Mouse (Mus musculus) retina, postnatal 7 days (tissue): ENCODE results near the gene Srsf1.
A peak's percentile ranks its signal among the peaks of the same experiment; 100 is the strongest.

Experiments
- DNase-seq: peaks from one replicate; pipeline ENCODE4 v3.0.0-alpha.2; 2012; ENCODE audit warnings: low read depth, low spot score

Srsf1 gene

DNA sequence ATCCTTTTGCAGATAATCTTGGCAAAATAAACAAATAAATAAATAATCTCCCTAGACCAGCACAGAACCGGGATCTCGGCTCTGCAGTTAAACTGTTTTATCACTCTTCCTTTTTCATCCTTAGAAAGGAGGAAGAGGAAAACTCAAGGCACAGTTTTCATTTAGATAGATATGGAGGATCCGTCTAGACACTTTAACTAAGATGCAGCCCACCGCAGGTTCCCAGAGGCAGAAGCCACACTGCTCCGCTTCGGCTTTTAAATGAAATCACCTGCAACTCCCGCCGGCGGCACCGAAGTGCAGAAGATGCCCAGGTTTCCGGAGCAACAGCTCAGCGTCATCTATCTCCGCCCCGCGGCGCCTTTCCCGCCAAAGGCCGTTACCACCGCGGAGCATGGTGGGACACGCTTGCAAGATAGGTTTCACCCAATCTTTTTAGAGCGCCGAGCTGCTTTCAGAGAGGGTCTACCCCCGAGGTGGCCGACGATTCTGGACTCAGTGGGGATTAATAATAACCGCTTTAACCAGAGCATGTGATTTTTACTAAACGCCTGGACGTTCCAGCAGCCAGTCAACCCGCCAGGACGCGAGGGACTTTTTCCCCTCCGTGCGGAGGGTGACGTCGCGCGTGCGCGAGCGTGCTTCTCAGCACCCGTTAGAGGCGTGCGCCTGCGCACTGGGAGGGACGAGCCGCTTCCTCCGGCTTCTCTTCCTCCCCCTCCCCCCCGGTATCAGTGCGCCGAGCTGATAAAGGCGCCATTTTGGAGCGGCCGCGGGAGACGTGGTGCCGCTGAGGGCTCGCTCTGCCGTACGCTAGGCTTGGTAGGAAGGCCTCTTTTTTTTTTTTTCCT, at the start of gene Srsf1:
Gene Srsf1 (plus strand): TSS at position 430 of the 851 bp plus-strand sequence.
- peak; percentile 99 for DNase-seq

DNA sequence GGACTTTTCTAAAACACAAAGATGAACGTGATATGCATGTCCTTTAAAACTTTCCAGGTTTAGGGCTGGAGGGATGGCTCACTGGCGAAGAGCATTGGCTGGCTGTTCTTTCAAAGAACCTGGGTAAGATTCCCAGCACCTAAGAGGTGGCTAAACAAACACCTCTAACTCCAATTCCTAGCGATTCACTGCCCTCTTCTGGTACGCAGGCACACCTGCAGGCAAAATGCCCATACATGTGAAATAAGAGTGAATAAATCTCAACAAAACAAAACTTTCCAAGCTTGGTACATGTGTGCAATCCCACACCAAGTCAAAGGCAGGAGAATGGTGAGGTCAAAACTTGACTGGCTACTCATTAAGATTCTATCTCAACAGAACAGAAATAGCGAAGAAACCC, 47.4 kb upstream of the Srsf1 start:
- no peak for DNase-seq

DNA sequence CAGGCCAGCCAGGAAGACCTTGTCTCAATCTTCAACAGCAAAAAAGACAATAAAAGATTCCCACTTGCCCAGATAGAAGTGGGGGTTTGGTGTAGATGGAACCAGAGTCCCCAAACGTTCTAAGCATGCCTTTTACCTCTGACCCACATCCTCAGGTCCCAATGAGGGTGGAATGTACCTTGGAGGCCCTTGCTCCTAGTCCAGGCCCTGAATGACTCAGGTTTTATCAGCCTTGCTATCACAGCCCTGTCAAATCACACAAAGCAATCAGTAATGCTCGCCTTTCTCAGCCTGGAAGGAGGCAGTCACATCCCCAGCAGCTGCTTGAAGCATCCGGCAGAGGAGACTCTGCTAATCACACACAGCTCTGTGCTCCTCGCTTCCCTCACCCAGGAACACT, 44.4 kb upstream of the Srsf1 start:
- DNase-seq, result no peak

DNA sequence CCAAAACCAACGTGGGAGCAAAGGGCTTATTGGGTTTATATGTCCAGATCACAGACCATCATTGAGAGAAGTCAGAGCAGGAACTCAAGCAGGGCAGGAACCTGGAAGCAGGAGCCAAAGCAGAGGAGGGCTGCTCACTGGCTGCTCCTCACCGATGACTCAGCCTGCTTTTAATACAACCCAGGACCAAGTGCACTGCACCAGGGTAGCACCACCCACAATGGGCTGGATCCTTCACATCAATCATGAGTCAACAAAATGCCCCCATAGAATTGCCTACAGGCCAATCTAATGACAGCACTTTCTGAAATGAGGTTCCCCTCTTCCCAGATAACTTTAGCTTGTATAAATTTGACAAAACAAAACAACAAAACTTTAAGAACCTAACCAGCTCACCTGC, 43.0 kb upstream of the Srsf1 start:
- DNase-seq, result no peak

DNA sequence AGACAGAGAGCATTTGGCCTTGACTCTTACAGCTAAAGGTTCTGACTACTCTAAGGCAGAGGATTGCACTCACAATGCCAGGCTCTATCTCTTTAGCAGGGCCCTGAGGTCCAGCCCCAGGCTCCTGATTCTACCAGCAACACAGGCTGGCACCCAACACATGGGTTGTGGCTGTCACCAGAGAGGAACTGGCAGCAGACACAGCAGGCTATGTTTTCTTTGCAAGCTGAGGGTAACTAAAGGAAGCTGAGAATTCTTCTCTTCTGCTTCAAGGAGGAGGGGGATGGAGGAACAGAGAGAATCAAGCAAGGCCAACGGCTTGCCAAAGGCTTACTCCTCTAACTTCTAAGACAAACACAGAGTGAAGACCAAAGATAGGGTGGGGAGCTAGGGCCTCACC, 38.5 kb upstream of the Srsf1 start:
- no peak for DNase-seq

DNA sequence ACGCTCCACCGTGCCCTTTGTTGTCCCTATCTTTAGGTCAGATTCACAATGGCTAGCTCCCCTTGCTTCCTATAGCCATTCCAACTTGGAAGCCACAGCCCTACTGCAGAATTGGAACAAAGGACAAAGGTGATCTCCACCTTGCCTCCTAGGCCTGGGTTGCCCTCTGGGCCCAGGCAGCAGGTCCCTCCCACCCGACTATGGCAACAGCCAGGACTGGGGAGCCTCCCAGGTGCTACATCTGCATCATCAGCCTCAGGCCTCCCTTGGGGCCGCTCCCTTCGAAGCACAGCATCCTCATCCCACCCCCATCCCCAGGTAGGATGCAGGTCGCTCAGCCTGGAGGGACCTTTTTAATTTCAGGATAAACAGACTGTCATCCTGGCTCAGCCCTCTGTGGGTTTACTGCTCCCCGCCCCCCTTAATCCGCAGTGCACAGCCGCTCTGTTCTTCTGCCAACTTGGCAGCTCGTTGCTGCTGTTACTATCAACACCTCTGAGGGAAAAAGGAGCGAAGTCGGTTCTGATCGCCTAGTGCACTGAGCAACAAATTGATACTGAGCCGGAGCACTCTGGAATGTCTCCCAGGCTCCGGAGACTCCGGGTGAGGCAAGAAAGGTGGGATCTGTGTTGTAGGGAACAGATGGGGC, 37.5 kb upstream of the Srsf1 start:
- DNase-seq, result peak; percentile 27

DNA sequence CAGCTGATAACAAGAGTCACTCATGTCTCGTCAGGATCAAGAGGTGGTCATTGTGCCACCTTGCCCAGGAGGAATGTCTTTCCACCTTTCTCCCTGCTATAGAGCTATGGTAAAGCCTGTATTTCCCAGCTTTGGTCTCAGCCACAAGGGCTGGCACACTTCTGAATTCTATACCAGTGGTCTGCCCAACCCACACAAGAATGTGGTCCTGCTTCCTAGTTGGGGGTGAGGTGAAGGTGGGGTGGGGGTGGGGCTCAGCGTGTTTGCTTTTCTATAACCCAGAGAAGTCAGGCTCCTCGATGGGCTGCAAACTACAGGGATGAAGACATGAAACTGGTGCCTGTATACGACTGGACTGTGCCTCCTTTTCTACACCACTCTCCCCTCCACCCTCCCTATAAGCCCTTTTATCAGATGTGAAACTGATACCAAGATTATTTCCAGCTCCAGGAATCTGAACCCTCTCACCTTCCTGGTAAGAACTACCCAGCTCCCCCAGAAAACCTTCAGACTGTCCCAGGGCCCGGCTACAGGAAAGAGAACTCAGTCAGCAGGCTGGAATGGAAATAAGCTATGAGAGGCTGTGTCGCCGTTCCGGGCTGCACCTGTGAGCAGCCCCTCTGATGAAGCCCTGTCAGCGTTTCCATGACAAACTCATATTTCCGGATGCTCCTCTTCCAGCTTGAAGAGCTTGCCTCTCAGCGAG, 35.8 kb upstream of the Srsf1 start:
- no peak for DNase-seq

DNA sequence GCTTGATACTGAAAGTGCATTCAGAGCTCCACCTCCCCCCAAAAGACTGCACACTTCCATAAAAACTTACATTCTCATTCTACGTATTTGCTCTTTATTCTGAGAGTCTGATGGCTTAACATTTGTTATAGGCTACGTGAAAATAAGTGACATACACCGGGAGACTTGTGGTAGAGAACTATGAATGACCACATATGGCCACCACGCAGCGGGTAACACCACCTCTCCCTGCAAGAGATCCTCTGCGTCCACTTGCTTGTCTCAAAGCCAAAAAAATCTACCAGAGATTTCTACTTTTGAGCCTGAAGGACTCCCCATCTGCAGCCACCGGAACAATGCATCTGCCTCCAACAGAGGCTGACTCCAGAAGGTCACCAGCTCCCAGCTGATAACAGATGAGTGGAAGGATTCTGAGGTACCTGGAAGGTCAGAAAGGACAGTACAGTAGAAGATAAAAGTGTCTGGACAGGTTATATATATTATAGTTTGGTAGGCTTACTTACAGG, 35.2 kb upstream of the Srsf1 start:
- DNase-seq, result no peak

DNA sequence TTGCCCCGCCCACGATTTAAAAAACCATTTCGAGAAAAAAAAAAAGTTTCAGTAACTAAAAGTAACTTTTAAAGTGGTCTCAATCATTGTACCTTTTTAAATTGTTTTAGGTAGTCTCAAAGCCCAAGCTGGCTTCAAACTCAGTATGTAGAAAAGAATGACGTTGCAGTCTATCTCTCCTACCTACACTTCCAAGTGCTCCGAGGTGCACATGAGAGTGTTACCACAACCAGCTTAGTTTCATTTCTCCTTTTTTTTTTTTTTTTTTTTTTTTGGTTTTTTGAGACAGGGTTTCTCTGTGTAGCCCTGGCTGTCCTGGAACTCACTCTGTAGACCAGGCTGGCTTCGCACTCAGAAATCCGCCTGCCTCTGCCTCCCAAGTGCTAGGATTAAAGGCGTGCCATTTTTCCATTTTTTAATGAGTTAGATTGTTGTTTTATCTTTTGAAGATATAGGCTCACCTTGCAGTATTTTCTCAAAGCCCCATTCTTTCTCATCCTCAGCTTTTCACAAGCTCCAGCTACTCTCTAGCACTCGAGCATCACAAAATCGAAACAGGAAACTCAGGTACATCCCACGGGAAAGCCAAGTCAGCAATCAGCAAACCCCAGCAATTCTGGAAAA, 34.4 kb upstream of the Srsf1 start:
- DNase-seq, result no peak

DNA sequence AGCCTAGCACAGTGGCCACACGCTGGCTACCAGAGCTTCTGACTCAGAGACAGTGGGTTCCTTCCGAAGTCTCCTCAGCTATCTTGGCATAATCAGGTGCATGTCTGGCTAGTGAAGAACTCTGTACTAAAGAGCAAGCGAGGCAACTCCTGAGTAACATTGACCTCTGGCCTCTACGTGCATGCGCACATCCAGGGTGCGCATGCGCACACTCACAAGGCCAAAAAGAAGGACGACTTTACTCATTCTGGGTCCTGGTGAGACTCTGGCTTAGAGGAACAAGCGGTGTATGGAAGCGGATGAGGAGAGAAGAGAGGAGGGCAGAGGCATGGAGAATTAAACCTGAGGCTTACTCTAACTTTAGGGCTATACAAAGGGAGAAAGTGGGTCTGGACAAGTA, 33.5 kb upstream of the Srsf1 start:
- no peak for DNase-seq

DNA sequence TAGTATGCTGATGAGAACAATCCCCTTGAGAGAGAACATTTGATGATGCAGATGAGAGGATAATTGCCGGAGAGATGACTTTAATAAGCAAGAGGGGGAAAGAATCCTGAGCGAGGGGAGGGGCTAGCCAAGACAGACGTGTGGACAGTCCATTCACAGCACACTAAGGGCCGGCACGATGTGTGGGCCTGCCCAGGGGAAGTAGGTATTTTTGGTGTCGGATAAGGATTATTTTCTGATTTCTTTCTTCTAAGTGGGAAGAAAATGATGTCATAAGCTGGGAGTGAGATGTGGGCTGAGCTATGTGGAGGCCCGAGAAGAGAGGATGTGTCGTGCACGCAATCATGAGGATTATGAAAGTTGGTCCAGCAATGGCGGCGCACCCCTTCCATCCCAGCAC, 32.0 kb upstream of the Srsf1 start:
- no peak for DNase-seq

DNA sequence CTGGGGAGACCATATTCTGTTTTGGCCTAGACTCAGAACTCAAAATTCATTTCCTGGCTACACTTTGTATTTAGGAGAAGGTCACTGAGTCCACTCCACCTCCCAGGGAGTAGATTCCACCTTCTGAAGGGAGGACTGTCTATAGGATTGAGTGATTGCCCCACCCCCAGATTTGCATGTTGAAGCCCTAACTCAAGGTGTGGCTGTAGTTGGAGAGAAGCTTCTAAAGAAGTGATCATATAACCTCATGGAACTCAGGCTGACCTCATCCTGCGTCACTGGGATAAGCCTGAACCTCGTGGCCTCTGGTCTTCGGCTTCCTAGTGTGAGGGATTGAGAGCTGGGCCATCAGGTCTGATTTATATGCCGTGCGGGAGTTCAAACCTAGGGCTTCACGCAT, 31.4 kb upstream of the Srsf1 start:
- no peak for DNase-seq

DNA sequence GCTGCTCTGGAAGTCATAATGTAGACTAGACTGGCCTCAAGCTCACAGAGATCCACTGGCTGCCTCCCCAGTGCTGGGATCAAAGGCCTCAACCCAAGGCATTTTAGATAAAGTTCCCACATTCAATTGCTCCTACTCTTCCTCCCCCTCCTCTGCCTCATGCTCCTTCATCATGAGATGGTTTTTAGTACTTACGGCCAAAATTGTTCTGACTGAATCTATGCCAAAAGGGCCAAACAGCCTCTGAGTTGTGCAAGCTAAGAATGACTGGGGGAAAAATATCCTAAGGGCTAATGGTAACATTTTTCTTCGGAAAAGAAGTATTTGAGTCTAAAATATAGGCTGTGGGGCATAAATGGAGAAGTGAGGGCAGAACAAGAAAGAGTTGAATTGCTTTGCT, 23.2 kb upstream of the Srsf1 start:
- DNase-seq, result no peak

DNA sequence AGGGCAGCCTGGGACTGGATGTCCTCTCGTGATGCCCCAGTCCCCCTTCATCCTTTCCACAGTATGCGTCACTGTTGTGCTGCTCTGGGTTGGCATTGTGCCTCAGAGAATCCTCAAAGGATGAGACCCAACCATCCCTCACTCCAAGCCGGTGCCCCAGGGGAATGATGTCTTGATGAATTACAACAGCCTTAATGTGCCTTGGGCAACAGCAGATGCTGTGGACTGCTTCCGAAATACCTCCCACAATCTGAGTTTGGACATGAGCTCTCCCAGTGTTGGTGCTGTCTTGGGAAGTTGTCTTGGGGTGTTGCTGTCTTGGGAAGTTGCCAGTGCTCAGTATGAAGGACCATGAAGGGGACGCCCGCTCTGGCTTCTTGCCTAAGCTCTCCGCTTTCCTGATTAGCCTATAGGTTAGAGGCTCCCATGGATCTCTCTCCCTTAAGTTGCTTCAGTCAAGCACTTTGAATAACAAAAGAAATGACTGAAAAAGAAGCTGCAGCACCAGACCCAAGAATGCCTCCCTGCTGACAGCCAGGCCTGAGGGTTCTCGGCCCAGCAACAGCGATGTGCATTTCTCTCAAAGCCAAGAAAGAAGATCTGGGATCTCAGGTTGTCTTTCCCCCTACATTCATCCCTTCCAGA, 19.7 kb upstream of the Srsf1 start:
- DNase-seq, result no peak

DNA sequence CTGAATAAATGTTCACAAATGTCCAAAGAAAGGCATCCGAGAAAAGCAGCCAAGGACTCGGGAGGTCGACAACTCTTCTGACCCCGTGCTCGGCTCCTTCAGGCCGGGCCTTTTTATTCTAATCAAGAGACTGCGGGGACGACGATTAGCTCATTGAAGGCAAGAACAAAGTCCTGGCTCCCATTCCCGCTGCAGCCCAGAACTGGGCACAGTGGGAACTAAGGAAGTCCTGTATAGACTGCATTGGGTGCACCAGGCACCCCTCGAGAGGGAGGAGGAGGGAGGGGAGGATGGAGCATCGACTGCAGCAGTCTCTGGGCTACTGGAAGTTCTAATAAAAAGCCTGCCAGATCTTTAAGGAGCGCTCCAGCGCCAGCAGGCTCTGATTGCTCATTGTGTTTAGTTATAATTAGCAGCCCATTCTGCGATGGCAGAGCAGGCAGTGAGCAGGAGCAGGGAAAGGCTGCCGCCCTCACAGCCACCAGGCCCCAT, 18.9 kb upstream of the Srsf1 start:
- DNase-seq, result no peak

DNA sequence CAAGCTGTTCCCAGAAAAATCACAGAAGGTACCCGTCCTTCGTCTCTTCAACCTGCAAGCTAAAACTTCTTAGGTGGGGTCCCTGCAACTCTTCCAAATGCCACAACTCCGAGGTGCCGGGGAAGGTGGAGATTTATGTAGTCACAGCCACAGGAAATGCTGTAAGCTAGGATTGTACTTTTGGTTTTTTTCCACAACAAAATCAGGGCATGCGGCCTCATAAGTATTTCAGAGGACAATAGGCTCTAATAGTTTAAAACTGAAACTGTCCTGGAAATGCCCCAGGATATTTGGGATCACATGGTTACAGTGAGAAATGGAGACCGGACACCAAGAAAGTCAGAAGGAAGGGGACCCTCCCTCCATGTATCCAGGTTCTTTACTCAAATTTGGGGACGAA, 17.0 kb upstream of the Srsf1 start:
- DNase-seq, result no peak

DNA sequence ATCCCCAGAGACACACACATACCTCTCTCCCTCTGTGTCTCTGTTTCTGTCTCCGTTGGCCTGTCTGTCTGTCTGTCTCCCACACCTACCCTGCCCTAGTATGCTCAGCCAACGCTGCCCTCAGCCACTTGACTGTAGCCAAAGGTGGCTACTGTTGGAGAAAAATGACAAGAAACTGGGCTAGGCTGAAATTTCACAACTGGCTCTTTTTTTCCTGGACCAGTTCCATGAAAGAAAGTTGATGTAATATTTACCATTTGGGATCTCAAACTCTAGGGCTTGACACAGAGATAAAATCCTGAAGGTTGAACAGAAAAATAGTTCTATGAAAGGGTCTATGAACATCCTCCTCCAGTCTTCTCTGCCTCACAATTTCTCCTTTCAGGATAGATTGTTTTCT, 16.3 kb upstream of the Srsf1 start:
- DNase-seq, result no peak

DNA sequence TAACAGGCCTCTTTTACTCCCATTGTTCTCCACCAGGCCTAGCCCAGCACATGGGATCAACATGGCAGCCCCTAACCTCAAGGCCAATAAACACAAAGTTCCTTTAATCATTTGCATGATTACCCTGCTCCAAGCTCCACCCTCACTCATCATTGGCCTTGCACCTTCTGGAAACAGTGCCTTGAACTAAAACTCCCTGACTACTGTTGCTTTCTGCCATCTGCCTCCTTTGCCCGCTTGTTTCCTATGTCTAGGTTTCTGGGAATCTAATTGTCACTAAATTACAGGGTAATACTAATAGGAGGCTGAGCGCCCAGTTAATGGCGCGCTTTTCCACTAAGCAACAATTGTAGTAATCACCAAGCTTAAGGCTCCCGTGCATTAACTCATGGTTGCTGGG, 15.4 kb upstream of the Srsf1 start:
- DNase-seq, result no peak

DNA sequence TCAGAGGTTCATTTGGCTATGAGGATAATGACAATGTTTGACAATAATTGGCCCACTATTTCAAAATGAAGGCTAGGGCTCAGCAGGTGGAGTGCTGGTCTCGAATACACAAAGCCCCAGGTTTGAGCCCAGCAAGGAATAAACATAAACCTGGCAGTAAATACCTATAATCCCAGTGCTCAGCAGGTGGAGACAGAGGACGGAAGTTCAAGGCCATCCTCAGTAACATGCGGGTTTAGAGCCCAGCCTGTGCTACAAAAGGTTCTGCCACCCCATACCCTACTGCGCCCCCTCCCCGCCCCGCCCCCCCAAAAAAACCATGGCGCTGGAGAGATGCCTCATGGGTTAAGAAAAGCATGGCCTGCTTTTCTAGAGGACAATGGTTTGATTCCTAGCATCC, 11.2 kb upstream of the Srsf1 start:
- DNase-seq, result no peak

DNA sequence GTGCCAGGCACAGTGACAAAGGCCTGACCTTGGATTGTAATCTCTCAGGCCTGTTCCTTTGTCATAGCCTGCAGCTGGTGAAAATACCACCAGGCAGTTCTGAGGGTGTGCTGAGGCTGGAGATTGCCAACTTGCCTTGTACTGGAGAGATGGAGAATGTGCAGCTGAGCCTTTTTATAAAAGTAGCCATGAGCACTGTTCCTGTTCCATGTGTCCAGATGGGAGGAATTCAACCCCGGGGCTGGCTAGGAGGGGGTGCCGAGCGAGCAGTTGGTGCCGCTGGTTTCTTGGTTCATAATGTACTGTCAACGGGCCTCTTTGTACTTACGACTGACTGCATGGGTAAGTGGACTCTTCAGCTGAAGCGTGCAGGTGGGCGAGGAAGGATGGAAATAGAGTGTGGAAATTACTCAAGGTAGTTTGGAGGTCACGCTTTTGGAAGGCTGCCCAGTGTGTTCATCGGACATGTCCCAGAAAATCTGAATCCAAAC, 10.4 kb upstream of the Srsf1 start:
- DNase-seq, result no peak

DNA sequence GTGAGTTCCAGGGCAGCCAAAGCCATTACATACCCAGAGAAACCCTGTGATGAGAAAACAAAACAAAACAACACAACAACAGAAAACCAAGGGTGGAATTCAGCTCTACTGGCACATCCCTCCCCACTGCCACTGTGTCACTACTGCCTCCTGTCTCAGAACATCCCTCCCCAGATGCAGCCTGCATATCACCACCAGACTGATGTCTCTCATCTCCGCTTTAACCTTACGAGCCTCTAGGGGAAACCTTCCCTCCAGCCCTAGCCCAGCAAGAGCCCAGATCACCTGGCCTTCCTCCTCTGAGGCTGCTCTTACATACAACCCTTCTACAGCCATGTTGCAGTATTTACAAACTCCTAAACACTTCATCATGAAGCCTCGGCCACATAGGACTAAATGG, 9.8 kb upstream of the Srsf1 start:
- DNase-seq, result no peak
